Mouse (Mus musculus): ENCODE data around the gene Tmem268. TPM values are rescaled to one million over a fixed set of nuclear protein-coding genes. Genes with fewer than 3 reads are reported as not detected.

Gene Tmem268
- polyA plus RNA-seq, 1 experiment, result 19.5 TPM

GRCm38 (mm10) chr4:63605545-63605944 is 47.0 kb downstream of the Tmem268 start:
- no peaks in the 10 kb centered on the region for H3K79me3 ChIP-seq (ENCODE audit: low read depth)
- no peak overlapping the region for H3K4me3 ChIP-seq (ENCODE audit: insufficient read depth, poor library complexity, severe bottlenecking)
- no peak for TF ChIP-seq USF1 (IDR thresholded peaks at IDR 0.05; ENCODE audit: low read depth)
- TF ChIP-seq CTCF (IDR thresholded peaks at IDR 0.05; ENCODE audit: control insufficient read depth, insufficient read depth, insufficient read length), result no peak
- no peak for TF ChIP-seq FOSL1 (IDR thresholded peaks at IDR 0.05; ENCODE audit: insufficient read depth, low read length, poor library complexity, severe bottlenecking)
- no peak for TF ChIP-seq CEBPB (IDR thresholded peaks at IDR 0.05; ENCODE audit: low read depth)
- no peaks in the 10 kb centered on the region for H3K79me2 ChIP-seq (ENCODE audit: control insufficient read depth, insufficient read depth)
- peaks cover 5% of the 10 kb centered on the region for H3K27me3 ChIP-seq (ENCODE audit: control insufficient read depth, insufficient read depth, insufficient read length)
- H3K36me3 ChIP-seq (ENCODE audit: control insufficient read depth, insufficient read depth), result no peaks in the 10 kb centered on the region
- no peak overlapping the region for H3ac ChIP-seq (ENCODE audit: control insufficient read depth, insufficient read length, low read depth)

- H3K36me3 ChIP-seq (ENCODE audit: control insufficient read depth, insufficient read depth), result no peaks in the 10 kb centered on the region
- TF ChIP-seq USF1 (IDR thresholded peaks at IDR 0.05; ENCODE audit: low read depth) (no peak), MYOD1 (IDR thresholded peaks at IDR 0.05; ENCODE audit: control insufficient read depth, insufficient read length, low read depth) (no peak), MAX (IDR thresholded peaks at IDR 0.05) (no peak), FOSL1 (IDR thresholded peaks at IDR 0.05; ENCODE audit: insufficient read depth, low read length, poor library complexity, severe bottlenecking) (no peak), MYOG (IDR thresholded peaks at IDR 0.05; ENCODE audit: control insufficient read depth, extremely low read depth, insufficient read length) (no peak), CEBPB (IDR thresholded peaks at IDR 0.05; ENCODE audit: low read depth) (no peak)
- no peak overlapping the region for H3ac ChIP-seq (ENCODE audit: control insufficient read depth, insufficient read length, low read depth)
- no peaks in the 10 kb centered on the region for H3K79me3 ChIP-seq (ENCODE audit: low read depth)
- H3K27me3 ChIP-seq (ENCODE audit: control insufficient read depth, insufficient read depth, insufficient read length), result peaks cover 7% of the 10 kb centered on the region
- H3K79me2 ChIP-seq (ENCODE audit: control insufficient read depth, insufficient read depth), result no peaks in the 10 kb centered on the region
- no peak overlapping the region for H3K4me3 ChIP-seq (ENCODE audit: insufficient read depth, poor library complexity, severe bottlenecking)
Observed at GRCm38 (mm10) chr4:63605968-63606367, 47.4 kb downstream of the Tmem268 start.

DNA sequence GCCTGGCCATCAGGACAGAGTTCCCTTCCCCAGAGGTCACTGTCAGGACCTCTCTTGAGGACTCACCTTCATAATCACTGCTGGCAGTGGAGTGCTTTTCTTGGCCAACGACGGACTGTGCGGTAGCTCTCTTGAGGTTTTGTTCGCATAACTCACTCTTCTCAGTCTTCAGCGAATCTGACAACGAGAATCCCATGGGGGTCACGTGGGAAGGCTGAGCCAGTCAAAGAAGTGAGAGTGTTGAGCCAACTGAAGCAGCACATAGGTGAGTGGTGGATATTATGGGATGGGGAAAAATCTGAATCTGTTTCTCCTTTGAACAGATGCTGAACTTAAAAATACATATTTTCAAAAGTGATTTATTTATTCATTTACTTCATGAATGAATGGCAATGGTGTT is 49.8 kb downstream of the Tmem268 start:
- Histone ChIP-seq H3K36me3 (ENCODE audit: control insufficient read depth, insufficient read depth) (no peaks in the 10 kb centered on the region), H3K27me3 (ENCODE audit: control insufficient read depth, insufficient read depth, insufficient read length) (peaks cover 15% of the 10 kb centered on the region), H3ac (ENCODE audit: control insufficient read depth, insufficient read length, low read depth) (no peak overlapping the region), H3K79me2 (ENCODE audit: control insufficient read depth, insufficient read depth) (no peaks in the 10 kb centered on the region), H3K79me3 (ENCODE audit: low read depth) (no peaks in the 10 kb centered on the region), H3K4me3 (ENCODE audit: insufficient read depth, poor library complexity, severe bottlenecking) (no peak overlapping the region)
- TF ChIP-seq CTCF (IDR thresholded peaks at IDR 0.05; ENCODE audit: control insufficient read depth, insufficient read depth, insufficient read length) (no peak), USF1 (IDR thresholded peaks at IDR 0.05; ENCODE audit: low read depth) (peak; percentile 11)

DNA sequence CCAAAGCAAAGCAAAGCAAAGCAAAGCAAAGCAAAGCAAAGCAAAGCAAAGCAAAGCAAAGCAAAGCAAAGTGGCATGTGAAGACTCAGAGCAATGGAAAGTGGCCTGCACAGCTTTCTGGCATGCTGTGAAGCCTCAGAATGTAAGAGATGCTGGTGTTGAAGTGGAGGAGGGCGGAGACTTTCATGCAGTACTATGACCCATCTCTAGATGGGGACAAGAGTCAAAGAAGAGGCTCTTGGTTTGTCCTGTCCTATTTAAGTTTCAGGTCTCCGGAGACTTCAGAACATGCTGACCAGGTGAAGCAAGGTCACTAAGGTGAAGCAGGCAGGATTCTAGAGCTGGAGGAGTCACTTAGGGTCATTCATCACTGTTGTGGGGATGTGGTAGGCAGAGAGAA is 63.3 kb downstream of the Tmem268 start:
- Histone ChIP-seq H3ac (ENCODE audit: control insufficient read depth, insufficient read length, low read depth) (no peak overlapping the region), H3K79me3 (ENCODE audit: low read depth) (no peaks in the 10 kb centered on the region), H3K4me3 (ENCODE audit: insufficient read depth, poor library complexity, severe bottlenecking) (no peak overlapping the region), H3K27me3 (ENCODE audit: control insufficient read depth, insufficient read depth, insufficient read length) (peaks cover 3% of the 10 kb centered on the region), H3K36me3 (ENCODE audit: control insufficient read depth, insufficient read depth) (no peaks in the 10 kb centered on the region), H3K79me2 (ENCODE audit: control insufficient read depth, insufficient read depth) (no peaks in the 10 kb centered on the region)
- TF ChIP-seq USF1 (IDR thresholded peaks at IDR 0.05; ENCODE audit: low read depth) (no peak), CEBPB (IDR thresholded peaks at IDR 0.05; ENCODE audit: low read depth) (no peak), MYOG (IDR thresholded peaks at IDR 0.05; ENCODE audit: control insufficient read depth, extremely low read depth, insufficient read length) (no peak), MYOD1 (IDR thresholded peaks at IDR 0.05; ENCODE audit: control insufficient read depth, insufficient read length, low read depth) (no peak), CTCF (IDR thresholded peaks at IDR 0.05; ENCODE audit: control insufficient read depth, insufficient read depth, insufficient read length) (no peak), MAX (IDR thresholded peaks at IDR 0.05) (no peak), FOSL1 (IDR thresholded peaks at IDR 0.05; ENCODE audit: insufficient read depth, low read length, poor library complexity, severe bottlenecking) (no peak)

- H3K27me3 ChIP-seq (ENCODE audit: control insufficient read depth, insufficient read depth, insufficient read length), result peaks cover 3% of the 10 kb centered on the region
- H3K4me3 ChIP-seq (ENCODE audit: insufficient read depth, poor library complexity, severe bottlenecking), result no peak within 1 kb of the TSS
- TF ChIP-seq CTCF (IDR thresholded peaks at IDR 0.05; ENCODE audit: control insufficient read depth, insufficient read depth, insufficient read length) (no peak), MYOD1 (IDR thresholded peaks at IDR 0.05; ENCODE audit: control insufficient read depth, insufficient read length, low read depth) (no peak), FOSL1 (IDR thresholded peaks at IDR 0.05; ENCODE audit: insufficient read depth, low read length, poor library complexity, severe bottlenecking) (no peak), CEBPB (IDR thresholded peaks at IDR 0.05; ENCODE audit: low read depth) (no peak), MAX (IDR thresholded peaks at IDR 0.05) (no peak), USF1 (IDR thresholded peaks at IDR 0.05; ENCODE audit: low read depth) (no peak), MYOG (IDR thresholded peaks at IDR 0.05; ENCODE audit: control insufficient read depth, extremely low read depth, insufficient read length) (no peak)
- no peaks in the 10 kb centered on the region for H3K79me3 ChIP-seq (ENCODE audit: low read depth)
- no peaks in the 10 kb centered on the region for H3K79me2 ChIP-seq (ENCODE audit: control insufficient read depth, insufficient read depth)
- H3K36me3 ChIP-seq (ENCODE audit: control insufficient read depth, insufficient read depth), result no peaks in the 10 kb centered on the region
- H3ac ChIP-seq (ENCODE audit: control insufficient read depth, insufficient read length, low read depth), result no peak within 1 kb of the TSS
Observed at GRCm38 (mm10) chr4:63622378-63622835, 63.8 kb downstream of the Tmem268 start, which contains the start of gene Tex48. Gene Tex48, minus strand, starts transcription at chr4:63622428.

- Histone ChIP-seq H3K79me2 (ENCODE audit: control insufficient read depth, insufficient read depth) (no peaks in the 10 kb centered on the region), H3ac (ENCODE audit: control insufficient read depth, insufficient read length, low read depth) (no peak overlapping the region), H3K36me3 (ENCODE audit: control insufficient read depth, insufficient read depth) (no peaks in the 10 kb centered on the region), H3K27me3 (ENCODE audit: control insufficient read depth, insufficient read depth, insufficient read length) (peaks cover 3% of the 10 kb centered on the region), H3K79me3 (ENCODE audit: low read depth) (no peaks in the 10 kb centered on the region), H3K4me3 (ENCODE audit: insufficient read depth, poor library complexity, severe bottlenecking) (no peak overlapping the region)
- TF ChIP-seq MYOD1 (IDR thresholded peaks at IDR 0.05; ENCODE audit: control insufficient read depth, insufficient read length, low read depth), result no peak
- no peak for TF ChIP-seq CTCF (IDR thresholded peaks at IDR 0.05; ENCODE audit: control insufficient read depth, insufficient read depth, insufficient read length)
- TF ChIP-seq MYOG (IDR thresholded peaks at IDR 0.05; ENCODE audit: control insufficient read depth, extremely low read depth, insufficient read length), result no peak
- TF ChIP-seq FOSL1 (IDR thresholded peaks at IDR 0.05; ENCODE audit: insufficient read depth, low read length, poor library complexity, severe bottlenecking), result no peak
- TF ChIP-seq CEBPB (IDR thresholded peaks at IDR 0.05; ENCODE audit: low read depth), result no peak
- TF ChIP-seq MAX (IDR thresholded peaks at IDR 0.05), result no peak
- TF ChIP-seq USF1 (IDR thresholded peaks at IDR 0.05; ENCODE audit: low read depth), result no peak
Observed at GRCm38 (mm10) chr4:63625563-63626080, 67.0 kb downstream of the Tmem268 start.
